Mouse (Mus musculus) kidney, postnatal 0 days (tissue): ENCODE results near the gene Mypn. TPM values are rescaled to one million over a fixed set of nuclear protein-coding genes. Genes with fewer than 3 reads are reported as not detected.

Experiments
- ATAC-seq: fragments of 200-750 bp; cut with Nextera tagmentation; replicated peaks from 2 replicates; pipeline ENCODE4 v1.8.0; 2017; ENCODE audit warnings: low read depth, moderate number of reproducible peaks, moderate TSS enrichment, moderate library complexity; ENCODE audit not compliant: low FRiP score
- DNase-seq: peaks from one replicate; pipeline ENCODE4 v3.0.0-alpha.2; 2016; ENCODE audit warnings: low spot score
- H3K27ac ChIP-seq: fragments of 300-500 bp; sonication (generic); 2 replicates; pipeline ENCODE4 v1.5.1; 2014; ENCODE audit warnings: mild to moderate bottlenecking
- H3K27me3 ChIP-seq: fragments of 300-500 bp; sonication (generic); 2 replicates; pipeline ENCODE4 v1.6.1; 2014; ENCODE audit warnings: low read length, mixed read lengths; ENCODE audit not compliant: insufficient read depth
- H3K36me3 ChIP-seq: fragments of 300-500 bp; sonication (generic); 2 replicates; pipeline ENCODE4 v1.6.1; 2014; ENCODE audit warnings: low read length, mixed read lengths; ENCODE audit not compliant: insufficient read depth
- H3K4me1 ChIP-seq: fragments of 300-500 bp; sonication (generic); replicated peaks from 2 replicates; pipeline ENCODE4 v1.6.1; 2014; ENCODE audit warnings: antibody characterized with exemption, low read length, mixed read lengths; ENCODE audit not compliant: insufficient read depth
- H3K4me2 ChIP-seq: fragments of 300-500 bp; sonication (generic); 2 replicates; pipeline ENCODE4 v1.6.1; 2014; ENCODE audit warnings: mild to moderate bottlenecking, low read length, moderate library complexity, mixed read lengths
- H3K4me3 ChIP-seq: fragments of 300-500 bp; sonication (generic); replicated peaks from 2 replicates; pipeline ENCODE4 v1.5.1; 2014; ENCODE audit warnings: low read depth, low read length
- H3K9ac ChIP-seq: fragments of 300-500 bp; sonication (generic); 2 replicates; pipeline ENCODE4 v1.6.1; 2014; ENCODE audit warnings: low read depth, low read length
- H3K9me3 ChIP-seq: fragments of 300-500 bp; sonication (generic); replicated peaks from 2 replicates; pipeline ENCODE4 v1.6.1; 2016; ENCODE audit warnings: low read length, inconsistent platforms, mixed read lengths
- CTCF ChIP-seq: IDR thresholded peaks from 2 replicates; pipeline ENCODE4 v1.5.1; 2016; ENCODE audit warnings: antibody characterized with exemption, low read depth, mild to moderate bottlenecking, moderate library complexity
- WGBS: fragments of 180-500 bp; shearing (Covaris S2); extraction: QIAGEN DNeasy Blood & Tissue Kit; methylation state at CpG from one replicate; pipeline ENCODE4 v1.1.7; 2014; 5-methylcytosine and 5-hydroxymethylcytosine counted together
- polyA plus RNA-seq: library from polyadenylated mRNA; unstranded; fragments of >200 nt; fragmentation: Nextera tagmentation; extraction: Ambion mirVana; gene quantifications from 2 replicates; pipeline ENCODE4 v1.2.1, GENCODE M21; 2015

Mypn gene
- polyA plus RNA-seq, 1 experiment from 2014 or later: not detected

- no peak for DNase-seq
- 62% methylated on average over 2 of the region's 2 CpGs for WGBS
- peaks cover 17% of the 10 kb centered on the region; the same call in 1 of the 2 replicates for H3K27me3 ChIP-seq
- peaks cover 3% of the 10 kb centered on the region; the same call in 1 of the 2 replicates for H3K4me1 ChIP-seq
- no peak overlapping the region for H3K9ac ChIP-seq
- no peak for ATAC-seq
- TF ChIP-seq CTCF: no peak
- no peaks in the 10 kb centered on the region for H3K36me3 ChIP-seq
- H3K9me3 ChIP-seq: no peaks in the 10 kb centered on the region
- no peak overlapping the region for H3K4me2 ChIP-seq
- H3K4me3 ChIP-seq: no peak overlapping the region
- no peak overlapping the region for H3K27ac ChIP-seq
Observed at GRCm38 (mm10) chr10:63096757-63097156, 107.0 kb downstream of the Mypn start.

DNA sequence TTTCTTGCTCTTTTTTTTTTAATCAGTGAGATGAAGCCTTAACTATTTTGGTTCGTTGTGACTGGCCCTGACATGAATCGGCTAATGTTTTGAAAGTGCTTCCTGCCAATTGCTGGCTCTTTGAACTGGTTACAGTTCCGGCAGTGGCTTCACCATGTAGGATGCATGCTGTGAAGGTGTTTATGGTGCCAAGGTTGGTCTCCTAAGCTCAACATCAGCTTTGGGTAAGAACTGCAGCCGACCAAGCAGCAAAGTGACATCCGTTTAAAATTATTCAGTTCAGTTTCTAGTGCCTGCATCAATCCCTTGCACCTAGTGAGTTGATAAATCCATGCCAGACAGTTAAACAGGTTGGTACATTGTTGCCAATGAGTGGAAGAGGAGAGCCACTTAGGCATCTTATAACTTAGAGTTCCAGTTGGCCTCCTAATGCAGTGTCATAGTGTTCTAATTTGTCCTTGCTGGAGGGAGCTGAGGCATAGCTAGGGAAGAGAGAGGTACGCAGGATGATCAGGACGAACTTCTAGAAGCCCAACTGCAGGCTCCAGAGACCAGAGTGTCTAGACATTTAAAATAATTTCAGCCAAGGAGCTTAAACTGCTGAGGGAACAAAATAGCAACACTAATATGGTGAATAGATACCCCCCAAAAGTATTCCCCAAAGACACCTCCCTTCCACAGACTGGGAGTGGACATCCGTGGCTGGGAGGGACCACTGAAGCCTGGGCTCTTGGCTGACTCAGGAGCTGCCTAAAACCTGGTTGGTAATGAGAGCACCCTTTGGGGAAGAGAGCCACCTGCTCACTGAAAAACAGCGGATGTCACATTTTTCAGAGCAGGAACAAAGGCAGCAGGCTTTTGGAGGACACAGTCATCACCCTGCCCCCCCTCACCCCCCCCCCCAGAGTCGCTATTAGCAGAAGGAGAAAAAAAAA lies 110.9 kb downstream of the Mypn start:
- Histone ChIP-seq H3K4me1 (no peaks in the 10 kb centered on the region), H3K36me3 (no peaks in the 10 kb centered on the region), H3K27ac (no peak overlapping the region), H3K9me3 (no peaks in the 10 kb centered on the region), H3K4me2 (no peak overlapping the region), H3K4me3 (no peak overlapping the region), H3K9ac (no peak overlapping the region), H3K27me3 (no peaks in the 10 kb centered on the region)
- no peak for TF ChIP-seq CTCF
- 69% methylated on average over 10 of the region's 10 CpGs for WGBS
- ATAC-seq (no peak), DNase-seq (no peak)

DNA sequence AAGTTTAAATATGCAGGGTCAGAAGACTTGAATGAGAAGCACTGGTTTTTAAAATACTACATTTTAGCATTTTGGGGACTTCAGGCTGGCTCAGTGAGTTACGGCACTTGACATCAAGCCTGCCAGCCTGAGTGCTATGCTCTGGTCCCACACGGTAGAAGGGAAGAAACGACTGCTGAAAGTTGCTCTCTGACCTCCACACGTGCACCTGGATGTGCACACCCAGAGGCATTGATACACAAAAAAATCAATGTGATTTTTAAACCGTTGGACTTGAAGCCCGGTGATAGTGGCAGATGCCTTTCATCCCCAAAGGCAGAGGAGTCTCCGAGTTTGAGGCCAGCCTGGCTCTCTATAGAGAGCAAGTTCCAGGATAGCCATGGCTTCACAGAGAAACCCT lies 111.8 kb downstream of the Mypn start:
- DNase-seq (no peak), ATAC-seq (no peak)
- no peak overlapping the region for H3K4me3 ChIP-seq
- no peak overlapping the region for H3K4me2 ChIP-seq
- H3K27ac ChIP-seq: no peak overlapping the region
- no peak overlapping the region for H3K9ac ChIP-seq
- WGBS: 66% methylated on average over 7 of the region's 7 CpGs
- no peaks in the 10 kb centered on the region for H3K36me3 ChIP-seq
- H3K4me1 ChIP-seq: no peaks in the 10 kb centered on the region
- H3K9me3 ChIP-seq: no peaks in the 10 kb centered on the region
- no peak for TF ChIP-seq CTCF
- H3K27me3 ChIP-seq: no peaks in the 10 kb centered on the region

DNA sequence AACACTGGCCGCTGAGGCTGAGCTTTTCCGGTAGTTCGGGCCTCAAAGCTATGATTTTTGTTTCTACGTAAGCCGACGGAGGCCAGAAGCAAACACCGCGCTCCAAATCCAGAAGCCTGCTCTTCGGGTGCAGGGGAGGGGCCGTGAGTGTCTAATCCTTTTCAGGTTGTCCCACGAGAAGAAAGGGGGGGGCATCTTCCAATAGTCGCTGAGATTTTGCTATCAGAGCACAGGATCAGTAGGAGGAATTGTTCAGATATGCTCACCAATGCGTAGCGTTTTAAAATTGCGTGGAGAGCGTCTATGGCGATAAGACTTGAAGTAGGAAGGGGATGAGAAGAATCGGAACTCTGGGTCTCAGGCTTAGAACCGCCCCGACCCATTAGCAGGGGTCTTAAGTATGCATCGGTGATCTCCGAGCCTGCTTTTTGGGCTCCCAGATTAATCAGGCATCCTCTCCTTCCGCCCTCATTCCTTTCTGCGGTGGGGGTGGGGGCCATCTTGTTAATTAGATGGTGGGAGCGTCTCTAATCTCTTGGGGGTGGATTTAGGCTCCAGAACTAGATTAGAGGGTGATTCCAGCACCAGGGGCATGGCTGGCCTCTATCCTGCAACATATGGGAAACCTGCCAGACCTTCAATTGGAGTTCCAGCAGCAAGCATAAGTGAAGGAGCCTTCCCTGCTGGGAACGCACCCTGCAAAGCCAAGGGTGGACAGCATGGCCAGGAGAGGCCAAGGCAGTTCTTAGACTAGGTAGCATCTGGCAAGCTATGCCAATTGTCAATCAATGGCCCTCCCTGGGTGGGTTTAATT lies 113.8 kb downstream of the Mypn start:
- no peaks in the 10 kb centered on the region for H3K9me3 ChIP-seq
- peak overlapping the region; percentile 81 for H3K4me2 ChIP-seq
- H3K9ac ChIP-seq: peak overlapping the region; percentile 58
- DNase-seq: peak; percentile 15
- no peaks in the 10 kb centered on the region for H3K27me3 ChIP-seq
- no peaks in the 10 kb centered on the region for H3K36me3 ChIP-seq
- no peak overlapping the region for H3K27ac ChIP-seq
- 4% methylated on average over 26 of the region's 26 CpGs for WGBS
- no peak for ATAC-seq
- TF ChIP-seq CTCF: no peak
- H3K4me3 ChIP-seq: peak overlapping the region; percentile 33
- no peaks in the 10 kb centered on the region for H3K4me1 ChIP-seq

- ATAC-seq: no peak
- no peak for DNase-seq
- Histone ChIP-seq H3K4me3 (peak overlapping the region; percentile 33; the same call in 1 of the 2 replicates), H3K36me3 (no peaks in the 10 kb centered on the region), H3K4me1 (no peaks in the 10 kb centered on the region), H3K27ac (no peak overlapping the region), H3K9ac (peak overlapping the region; percentile 58; the same call in 1 of the 2 replicates), H3K4me2 (peak overlapping the region; percentile 81), H3K9me3 (no peaks in the 10 kb centered on the region), H3K27me3 (no peaks in the 10 kb centered on the region)
- no peak for TF ChIP-seq CTCF
- WGBS: 37% methylated on average over 8 of the region's 8 CpGs
Observed at GRCm38 (mm10) chr10:63089103-63089757, 114.5 kb downstream of the Mypn start.

DNA sequence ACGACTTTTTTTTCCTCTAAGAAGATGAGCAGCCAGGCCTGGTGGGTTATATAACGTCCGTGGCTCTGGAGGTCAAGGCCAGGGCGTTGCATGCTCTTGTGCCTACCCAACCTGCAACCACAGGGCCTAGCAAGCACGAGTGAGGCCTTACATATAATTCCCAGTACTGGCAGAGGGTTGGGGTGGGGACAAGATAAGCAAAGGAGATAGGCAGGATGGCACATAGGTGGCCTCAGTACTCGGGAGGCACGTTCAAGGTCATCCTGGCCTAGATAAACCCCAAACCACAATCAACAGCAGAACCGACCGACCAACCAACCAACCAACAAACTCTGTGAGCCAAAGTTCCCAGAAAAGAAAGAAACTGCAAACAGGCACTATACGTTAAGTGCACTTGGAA lies 117.4 kb downstream of the Mypn start:
- Histone ChIP-seq H3K27ac (no peak overlapping the region), H3K9me3 (no peaks in the 10 kb centered on the region), H3K27me3 (no peaks in the 10 kb centered on the region), H3K9ac (no peak overlapping the region), H3K36me3 (no peaks in the 10 kb centered on the region), H3K4me2 (no peak overlapping the region), H3K4me3 (no peak overlapping the region), H3K4me1 (no peaks in the 10 kb centered on the region)
- DNase-seq (no peak), ATAC-seq (no peak)
- no peak for TF ChIP-seq CTCF
- WGBS: 68% methylated on average over 10 of the region's 10 CpGs
